Mouse (Mus musculus) retina, adult 2 months (tissue): ENCODE results near the gene Arsa.
"Not testable (repeated sequence)": the region's sequence is repeated elsewhere in the genome, so short reads cannot be mapped to it uniquely, and the experiment has no call there.

Source experiments
- DNase-seq: peaks from one replicate; pipeline ENCODE4 v3.0.0-alpha.2; 2012; ENCODE audit warnings: low read depth, low spot score

Gene Arsa

DNA sequence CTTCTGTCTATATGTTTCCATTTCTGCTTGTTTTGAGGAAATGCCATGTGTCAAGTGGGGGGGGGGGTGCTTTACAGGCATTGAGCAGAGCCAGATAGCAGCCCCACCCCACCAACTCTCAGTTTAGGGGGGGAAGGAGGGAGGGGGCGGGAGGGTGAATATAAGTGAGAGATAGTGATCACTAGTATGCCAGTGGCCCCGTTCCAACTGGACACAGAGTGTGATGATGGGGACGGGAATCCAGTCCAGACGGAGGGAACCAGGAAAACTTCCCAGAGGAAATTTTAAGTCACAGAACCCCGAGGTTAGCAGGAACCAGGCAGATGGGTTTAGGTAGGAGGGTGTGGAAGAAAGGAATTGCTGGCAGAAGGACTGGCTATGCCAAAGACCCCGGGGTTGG, 21.6 kb downstream of the Arsa start:
- DNase-seq = no peak

DNA sequence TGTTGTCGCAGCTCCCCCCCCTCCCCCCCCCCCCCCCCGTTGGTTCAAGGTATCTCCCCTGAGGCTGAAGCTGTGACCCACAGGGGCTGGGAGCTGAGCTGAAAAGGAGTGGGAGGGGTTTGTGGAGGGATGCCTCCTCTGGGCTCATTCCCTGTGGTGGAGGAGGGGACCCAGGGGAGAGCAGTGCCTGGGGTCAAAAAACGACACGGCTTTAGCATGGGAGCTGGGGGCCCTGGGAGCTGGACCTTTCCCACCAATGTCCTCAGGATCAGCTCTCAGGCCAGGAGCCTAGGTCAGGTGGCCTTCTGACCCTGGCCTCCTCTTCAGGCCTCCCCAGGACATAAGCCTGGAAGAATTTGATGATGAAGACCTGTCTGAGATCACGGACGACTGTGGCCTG, 22.4 kb downstream of the Arsa start:
- no peak for DNase-seq

DNA sequence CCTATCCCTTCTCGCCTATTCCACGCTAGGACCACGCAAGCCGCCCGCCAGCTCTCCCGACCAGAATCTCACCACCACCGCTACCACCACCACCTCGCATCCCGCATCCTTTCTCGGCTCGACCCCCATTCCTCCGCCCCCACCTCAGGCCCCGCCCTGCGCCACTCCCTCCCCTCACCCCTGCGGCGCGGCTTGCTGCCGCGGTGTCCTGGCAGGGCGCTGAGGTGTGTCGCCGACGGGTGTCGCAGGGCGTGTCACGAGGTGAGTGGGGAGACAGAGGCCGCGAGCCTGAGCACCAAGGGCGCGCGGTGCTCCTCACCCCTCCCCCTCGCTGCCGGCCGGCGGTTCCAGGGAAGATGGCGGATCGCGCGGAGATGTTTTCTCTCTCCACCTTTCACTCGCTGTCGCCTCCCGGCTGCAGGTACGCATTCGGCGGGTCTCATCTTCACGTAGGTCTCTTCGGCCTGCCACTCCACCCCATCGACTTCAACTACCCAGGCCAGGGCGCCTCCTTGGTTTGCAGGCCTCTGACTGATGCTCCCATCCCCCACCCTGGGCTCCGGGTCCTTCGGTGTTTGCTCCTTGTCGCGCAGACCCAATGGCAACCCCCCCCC, 23.3 kb downstream of the Arsa start, which contains the start of gene Mapk8ip2:
Gene Mapk8ip2, plus strand, starts transcription at position 49 of the 614 bp plus-strand sequence.
- DNase-seq = no peak

DNA sequence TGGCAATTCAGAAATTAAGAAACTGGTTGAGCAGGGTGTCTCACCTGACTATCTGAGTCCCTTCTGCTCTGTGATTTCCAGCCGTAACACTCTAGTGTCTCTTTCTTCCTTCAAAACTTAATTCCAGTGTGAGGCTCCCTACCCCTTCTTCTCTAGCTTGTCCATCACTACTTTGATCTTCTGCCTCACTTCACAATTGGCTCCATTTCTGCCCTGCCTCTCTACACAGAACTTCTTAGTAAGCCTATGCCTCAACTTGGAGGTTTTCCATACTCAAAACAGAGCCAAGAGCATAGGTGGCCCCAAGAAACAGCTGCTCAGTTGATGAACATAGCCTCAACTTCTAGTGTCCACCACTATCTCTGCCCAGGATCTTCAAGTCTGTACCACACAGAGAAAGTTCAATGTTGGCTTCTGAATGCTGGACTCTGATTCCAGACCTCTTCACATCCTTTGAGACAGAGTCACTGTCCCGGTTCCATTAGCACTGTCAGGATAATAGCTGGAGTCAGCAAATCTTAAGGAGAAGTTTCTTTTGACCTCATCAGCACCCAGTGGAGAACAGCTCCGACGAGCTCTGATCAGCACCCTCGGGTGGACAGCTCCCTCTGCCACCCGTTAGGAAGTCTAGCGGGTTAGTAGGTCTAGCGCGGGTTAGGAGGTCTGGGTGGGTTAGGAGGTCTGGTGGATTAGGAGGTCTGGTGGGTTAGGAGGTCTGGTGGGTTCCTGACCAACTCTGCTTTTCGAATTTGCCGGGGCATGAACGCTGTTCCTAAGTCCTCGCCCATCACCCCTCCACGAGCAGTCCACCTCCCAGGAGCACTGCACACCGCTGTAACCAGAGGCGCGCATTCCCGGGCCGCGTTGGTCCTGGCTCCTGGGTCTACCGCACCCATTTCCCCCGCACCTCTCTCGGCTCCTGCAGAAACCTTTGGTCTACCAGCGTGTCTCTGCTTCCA, 24.0 kb downstream of the Arsa start:
- no peak for DNase-seq

DNA sequence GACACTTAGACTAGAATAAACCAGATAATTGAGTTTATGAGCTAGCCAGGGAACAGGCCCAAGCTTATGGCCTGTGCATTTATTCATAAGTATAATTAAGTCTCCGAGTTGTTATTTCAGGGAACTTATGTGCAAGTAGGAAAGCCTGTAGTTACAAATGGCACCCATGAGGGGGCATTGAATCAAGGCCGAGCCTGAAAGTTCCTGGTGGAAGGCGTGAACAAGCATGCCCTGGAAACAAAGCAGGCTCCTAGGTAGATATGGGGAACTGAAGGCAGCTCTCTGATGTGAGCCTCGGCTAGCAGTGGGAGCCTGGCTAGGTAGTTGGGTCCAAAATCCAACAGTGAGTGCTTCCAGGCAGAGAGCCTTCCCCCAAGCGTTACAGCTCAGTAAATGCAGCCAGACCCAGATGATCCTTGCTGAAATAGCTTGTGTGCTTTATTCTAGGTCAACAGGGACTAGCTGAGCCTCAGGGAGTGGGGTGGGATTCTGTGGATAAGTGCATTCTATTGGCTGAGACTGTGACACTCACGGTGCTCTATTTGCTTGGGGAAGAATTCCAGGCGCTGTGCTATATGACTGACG, 34.6 kb downstream of the Arsa start:
- DNase-seq = no peak

DNA sequence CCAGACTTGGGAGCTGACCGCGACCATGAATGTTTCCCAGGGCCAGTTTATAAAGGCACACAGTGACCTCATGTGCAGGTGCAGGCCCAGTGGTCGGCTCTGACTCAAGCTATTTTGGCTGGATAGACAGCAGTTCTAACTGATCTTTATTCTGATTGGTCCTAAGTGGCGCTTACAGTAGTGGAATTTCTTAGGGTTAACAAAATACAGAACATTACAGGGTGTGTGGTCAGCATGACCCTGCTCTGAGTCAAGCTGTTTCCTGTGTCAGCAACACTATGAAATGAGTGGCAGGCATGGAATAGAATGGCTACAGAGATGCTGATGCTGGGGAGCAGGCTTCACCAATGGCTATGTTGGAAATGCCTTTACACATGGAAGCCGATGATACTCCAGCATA, 41.3 kb downstream of the Arsa start:
- DNase-seq = no peak

DNA sequence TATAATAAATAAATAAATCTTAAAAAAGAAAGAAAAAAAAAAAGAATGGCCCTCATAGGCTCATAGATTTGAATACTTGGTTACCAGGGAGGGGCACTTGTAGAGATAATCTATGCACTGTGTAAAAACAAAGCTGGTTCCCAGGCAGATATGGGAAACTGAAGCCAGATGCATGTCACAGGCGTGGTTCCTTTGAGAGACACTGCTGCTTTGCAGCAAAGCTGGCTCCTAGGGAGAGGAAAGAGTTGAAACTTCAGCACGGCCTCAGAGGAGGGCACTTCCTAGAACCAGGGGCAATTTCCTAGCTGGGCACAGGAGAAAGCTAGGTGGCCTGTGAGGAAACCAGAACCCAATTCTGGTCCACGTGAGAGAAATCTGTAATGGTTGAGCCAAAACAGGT, 43.1 kb downstream of the Arsa start:
- DNase-seq = no peak

DNA sequence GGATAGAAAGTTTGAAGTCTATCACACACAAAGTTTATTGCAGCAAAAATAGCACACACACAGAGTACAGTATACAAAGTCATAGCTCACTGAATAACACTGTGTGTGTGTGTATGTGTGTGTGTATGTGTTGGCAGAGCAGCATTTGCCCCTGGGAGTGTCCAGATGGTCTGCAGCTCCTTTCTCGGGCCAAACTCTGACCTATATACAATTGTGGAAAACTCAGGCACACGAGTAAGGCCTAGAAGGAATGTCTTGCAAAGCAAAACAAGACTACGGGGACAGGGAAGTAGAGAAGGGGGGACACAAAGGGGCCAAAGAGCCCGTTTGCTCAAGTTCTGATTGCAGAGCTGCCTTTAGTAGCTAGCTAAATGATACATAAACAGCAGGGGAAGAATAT, 44.3 kb downstream of the Arsa start:
- DNase-seq = no peak

DNA sequence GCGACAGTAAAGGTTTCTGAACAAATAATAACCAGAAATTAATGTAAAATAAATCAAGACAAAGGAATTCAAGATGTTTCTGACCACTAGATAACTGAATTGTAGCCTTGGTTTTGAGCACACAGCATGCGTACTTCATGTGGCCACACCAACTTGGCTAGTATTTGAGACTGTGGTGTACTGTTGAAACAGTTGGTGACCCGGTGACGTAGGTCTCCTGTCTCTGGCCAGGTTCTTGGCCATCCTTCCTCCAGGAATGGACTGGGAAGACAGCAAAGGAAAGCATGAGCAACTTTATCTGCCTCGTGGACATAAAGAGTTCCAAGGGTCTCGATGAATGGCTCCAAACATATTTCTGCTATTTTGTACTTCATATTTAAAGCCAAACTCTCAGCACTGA, 45.4 kb downstream of the Arsa start:
- DNase-seq = no peak

DNA sequence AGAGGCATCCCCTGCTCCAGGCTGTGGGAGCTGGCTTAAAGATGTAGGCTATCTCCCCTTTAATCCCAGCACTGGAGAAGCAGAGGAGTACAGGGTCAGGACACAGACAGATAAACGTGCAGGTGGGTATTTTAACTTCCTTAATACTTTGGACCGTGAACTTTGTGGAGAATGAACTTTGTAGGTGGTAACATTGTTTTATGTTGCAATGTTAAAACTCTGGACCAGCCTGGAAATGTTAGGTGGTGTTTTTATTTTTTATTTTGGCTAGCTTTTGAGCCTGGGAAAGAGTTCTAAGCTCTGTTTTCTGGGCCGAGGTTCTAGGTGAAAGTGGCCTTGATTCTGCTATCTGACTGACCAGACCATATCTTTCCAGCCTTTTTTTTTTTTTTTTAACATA, 46.0 kb downstream of the Arsa start:
- no peak for DNase-seq

DNA sequence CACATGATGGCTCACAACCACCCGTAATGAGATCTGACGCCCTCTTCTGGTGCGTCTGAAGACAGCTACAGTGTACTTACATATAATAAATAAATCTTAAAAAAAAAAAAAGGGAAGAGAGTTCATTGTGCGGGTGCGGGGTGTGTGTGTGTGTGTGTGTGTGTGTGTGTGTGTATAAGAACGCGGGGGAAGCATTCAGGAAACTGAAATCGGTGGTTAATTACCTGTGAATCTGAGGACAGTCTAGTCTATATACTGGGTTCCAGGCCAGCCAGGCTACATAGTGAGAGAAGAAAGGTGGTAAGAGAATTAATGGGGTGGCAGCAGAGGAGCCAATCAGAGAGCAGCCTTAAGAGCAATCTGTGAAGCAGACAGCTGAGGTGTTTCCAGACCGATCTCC, 46.5 kb downstream of the Arsa start:
- not testable (repeated sequence) for DNase-seq

DNA sequence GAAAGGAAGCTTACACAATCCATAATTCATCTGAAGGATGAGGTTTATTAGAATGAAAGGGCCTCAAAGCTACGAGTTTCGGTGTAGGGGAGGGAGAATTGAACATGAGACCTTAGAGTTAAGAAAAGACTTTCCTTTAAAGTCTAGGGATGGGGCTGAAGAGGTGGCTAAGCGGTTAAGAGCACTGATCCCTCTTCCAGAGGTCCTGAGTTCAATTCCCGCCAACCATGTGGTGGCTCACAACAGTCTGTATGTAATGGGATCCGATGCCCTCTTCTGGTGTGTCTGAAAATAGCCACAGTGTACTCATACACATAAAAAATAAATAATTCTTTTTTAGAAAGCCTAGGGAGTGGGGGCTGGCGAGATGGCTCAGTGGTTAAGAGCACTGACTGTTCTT, 46.9 kb downstream of the Arsa start:
- DNase-seq = no peak

DNA sequence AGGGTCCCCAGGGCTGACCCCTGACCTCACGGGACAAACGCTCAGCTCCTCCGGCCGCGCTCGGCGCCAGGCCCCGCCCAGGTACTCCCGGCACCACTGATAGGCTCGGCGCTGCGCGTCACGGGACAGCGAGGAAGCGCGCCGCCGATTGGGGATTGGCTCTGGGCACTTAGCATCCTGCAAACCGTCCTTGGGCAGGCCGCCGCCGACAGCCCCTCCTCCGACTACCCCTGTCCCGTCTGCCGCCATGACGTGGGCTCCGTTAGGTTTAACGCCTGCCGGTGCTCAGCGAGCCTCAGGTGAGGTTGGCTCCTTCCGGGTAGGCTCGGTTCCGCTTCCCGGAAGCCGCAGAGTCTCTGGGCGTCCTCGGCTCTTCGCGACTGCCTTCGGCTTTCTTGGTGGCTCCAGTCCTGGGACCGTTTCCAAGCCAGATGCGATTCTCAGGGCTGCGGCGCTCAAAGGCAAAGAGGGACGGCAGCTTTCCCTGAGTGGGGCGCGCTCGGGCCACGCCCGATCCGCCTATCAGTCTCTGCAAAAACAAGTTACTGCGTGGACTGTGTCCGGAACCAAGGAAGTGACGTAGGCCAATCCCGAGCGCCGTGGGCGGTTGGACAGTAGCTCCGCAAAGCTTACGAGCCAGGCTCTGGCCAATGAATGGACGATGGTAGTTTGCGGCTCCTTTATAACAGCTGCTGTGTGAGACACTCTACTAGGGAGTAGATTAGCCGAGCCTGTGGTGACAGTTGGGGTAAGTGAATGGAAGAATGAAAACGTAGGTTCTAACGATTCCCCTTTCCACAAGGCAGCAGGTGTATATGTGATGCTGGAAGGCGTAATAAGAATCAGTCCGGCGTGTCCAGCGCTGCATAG, 47.6 kb downstream of the Arsa start, which contains the start of the genes C730034F03Rik, Gm44502 and Chkb:
Gene C730034F03Rik, plus strand, starts transcription at position 238 of the 870 bp plus-strand sequence.
Gene Gm44502, minus strand, starts transcription at position 345 of the 870 bp plus-strand sequence.
Gene Chkb, minus strand, starts transcription at position 557 of the 870 bp plus-strand sequence.
- DNase-seq = peak; percentile 87

DNA sequence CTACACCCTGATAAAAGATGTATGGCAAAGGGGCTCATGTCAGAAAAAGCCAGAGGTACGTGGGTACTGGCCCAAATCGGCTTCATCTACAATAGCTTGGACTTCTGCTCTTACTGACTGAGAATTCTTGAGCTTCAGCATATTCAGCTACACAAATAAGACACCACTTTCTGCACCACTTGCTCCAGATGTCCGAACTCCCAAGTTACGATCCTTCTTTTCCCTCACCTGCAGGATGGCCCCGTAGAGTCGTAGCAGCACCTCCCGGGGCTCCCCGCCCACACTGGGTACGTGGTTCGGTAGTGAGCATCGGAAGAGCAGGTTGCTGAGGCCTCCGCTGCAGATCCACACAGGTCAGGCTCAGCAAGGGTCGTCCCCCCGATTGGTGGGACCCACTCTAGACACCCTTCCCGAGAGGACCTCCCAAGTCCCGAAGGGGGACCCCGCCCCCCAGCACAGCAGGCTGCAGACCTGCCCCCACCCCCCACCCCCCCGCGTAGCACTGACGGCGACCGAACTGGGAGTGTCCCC, 48.3 kb downstream of the Arsa start:
- DNase-seq = no peak

DNA sequence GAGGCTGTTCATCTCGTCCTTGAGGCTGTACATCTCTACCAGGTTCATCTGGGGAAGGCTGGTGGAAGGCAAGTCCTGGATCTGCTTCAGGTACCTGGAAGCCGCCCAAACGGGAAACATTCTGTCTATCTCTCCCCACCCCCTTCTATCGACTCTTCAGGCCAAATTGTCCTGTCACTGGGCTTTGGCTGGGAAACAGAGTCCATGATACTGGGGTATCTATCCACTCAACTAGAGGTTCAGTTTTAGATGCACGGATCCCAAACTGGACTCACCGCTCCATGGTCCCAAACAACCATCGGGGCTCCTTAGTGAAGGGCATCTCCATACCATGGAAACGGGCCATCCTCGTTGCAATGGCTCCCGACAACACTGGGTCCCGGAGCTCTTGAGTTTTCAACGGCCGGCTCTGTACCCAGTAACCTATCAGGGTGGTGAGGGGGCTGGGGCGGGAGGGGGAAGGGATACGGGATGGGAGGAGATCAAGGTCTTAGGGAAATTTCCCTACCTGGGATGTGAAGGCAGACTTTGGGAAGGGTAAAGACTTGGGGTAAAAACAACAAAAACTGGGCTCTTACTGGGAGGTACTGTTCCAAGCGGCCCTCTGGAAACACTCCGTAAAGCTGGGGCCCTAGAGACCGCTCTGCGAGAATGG, 49.0 kb downstream of the Arsa start:
- DNase-seq = no peak

DNA sequence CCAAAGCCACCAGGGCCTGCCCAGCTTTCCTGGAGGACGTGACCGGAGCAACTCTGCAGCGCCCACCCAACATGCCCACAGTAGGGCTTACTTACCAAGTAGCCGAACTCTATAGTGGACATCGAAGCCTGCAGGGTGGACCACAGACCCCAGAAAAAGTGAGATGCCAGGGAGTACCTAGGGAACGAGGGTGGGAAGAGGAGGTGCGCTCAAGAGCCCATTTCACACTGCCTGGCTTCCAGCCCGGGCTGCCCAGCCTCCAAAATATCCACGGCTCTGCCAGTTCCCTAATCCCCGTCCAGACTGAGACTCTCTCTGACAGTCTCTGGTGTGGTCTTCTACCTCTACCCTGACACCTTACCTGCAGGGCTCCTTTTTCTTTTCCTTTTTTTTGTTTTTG, 50.5 kb downstream of the Arsa start:
- DNase-seq = no peak

DNA sequence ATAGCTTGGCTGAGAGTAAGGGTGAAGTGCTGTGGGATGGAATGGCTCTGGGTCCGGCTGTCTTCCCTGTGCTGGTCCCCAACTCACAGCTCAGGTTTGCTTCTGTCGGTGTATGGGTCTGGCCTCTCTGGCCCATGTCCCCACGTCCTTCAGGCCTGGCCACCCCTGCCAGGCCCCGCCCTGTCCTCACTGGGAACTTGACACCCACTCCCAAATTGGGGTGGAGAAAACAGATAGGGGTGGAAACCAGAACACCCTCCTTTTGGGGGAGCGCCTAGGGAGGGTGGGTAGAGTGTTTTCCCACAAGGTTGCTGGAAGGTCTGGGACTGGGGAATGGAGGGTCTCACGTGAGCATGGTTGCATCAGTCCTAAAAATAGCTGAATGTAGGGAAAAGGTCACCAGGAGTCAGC, 51.5 kb downstream of the Arsa start, which contains the start of gene Cpt1b:
Gene Cpt1b, minus strand, starts transcription at position 153 of the 411 bp plus-strand sequence.
- DNase-seq = no peak

DNA sequence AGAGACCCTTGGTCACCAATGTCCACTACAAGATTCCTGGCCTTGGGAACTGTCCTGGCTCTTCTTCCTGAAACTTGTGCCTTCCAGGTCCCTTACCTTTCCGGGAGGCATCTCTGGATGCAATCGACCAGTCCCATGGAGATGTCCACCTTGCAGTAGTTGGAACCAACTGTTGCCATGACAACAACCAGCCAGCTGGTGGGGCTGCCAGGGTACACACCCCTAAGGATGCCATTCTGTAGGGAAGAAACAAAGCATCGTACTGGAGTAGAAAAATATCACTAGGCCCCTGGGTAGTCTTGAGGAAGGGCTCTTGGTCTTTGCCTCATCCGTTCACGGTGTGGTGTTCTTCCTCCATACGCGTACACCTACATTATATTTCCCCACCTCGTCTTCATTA, 52.6 kb downstream of the Arsa start:
- DNase-seq = no peak
